Mouse (Mus musculus): ENCODE results near the gene Raver1. TPM values are rescaled to one million over a fixed set of nuclear protein-coding genes. Genes with fewer than 3 reads are reported as not detected.

The Raver1 gene
- 35.2 and 37.6 TPM in 2 replicates for polyA plus RNA-seq (2014; fragmentation: Nextera tagmentation; extraction: Ambion mirVana)

DNA sequence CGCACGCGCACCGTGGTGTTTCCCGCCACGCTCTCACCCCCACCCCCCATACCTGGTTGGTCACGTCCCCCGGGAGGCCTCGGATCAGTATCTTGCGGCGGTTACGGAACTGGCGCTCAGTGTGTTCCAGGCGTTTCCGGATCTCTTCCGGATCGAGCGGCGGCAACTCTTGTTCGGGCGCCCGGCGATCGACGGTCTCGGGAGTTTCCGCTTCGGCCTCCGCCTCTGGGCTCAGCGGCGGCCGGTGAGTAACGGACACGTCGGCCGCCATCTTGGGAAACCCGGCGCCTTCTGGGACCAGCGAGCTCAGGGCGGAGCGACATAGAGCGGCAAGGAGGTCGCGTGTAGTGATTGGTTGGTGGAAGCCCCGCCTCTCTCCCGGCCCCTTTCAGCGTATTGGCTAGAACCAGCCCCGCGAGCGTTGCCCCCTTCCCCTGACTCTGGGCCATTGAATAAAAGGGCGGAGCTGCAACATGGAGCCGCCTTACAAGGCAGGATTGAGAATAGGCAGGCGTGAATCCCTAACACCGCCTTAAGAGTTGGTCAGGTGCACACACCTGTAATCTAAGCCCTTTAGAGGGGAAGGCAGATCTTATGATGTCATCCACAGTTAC lies at the start of gene Raver1, which contains the start of gene Gm38431:
Gene Raver1, minus strand, starts transcription at position 302 of the 614 bp plus-strand sequence.
Gene Gm38431, minus strand, starts transcription at position 291 of the 614 bp plus-strand sequence.
- no peaks in the 10 kb centered on the region for H3K27me3 ChIP-seq (ENCODE audit: control insufficient read depth, insufficient read depth, low read length)
- peak; percentile 99 for ATAC-seq (ENCODE audit: low FRiP score)
- peak within 1 kb of the TSS; percentile 91 for H3K27ac ChIP-seq
- peak within 1 kb of the TSS; percentile 68 for H3K4me3 ChIP-seq (replicated peaks; ENCODE audit: low read length)
- H3K9ac ChIP-seq = peak within 1 kb of the TSS; percentile 75
- H3K4me1 ChIP-seq (replicated peaks; ENCODE audit: control insufficient read depth, insufficient read depth, low read length) = peaks cover 18% of the 10 kb centered on the region
- peaks cover 29% of the 10 kb centered on the region for H3K36me3 ChIP-seq (replicated peaks; ENCODE audit: control insufficient read depth, insufficient read depth)
- peak; percentile 95 for DNase-seq (ENCODE audit: low spot score)
- WGBS = under 1% methylated on average over 54 of the region's 54 CpGs
- no peaks in the 10 kb centered on the region for H3K9me3 ChIP-seq (ENCODE audit: control insufficient read depth, low read length)
- H3K4me2 ChIP-seq (replicated peaks) = peak within 1 kb of the TSS; percentile 86

DNA sequence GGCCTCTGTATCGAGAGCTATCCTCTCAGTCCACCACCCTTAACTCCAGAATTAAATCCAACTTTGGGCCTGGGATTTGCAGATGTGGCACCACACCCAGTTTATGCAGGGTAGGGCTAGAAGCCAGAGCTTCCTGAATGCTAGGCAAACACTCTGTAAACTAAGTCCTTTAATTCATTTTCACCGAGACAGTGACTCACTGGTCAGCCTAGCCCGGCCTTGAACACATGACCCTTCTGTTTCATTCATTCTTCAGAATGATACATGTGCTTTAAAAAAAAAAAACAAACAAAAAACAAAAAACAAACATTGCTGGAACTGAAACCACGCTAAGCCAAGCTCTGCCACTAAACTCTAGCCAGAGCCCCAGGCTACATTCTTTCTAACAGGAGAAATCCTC lies 46.6 kb upstream of the Raver1 start:
- peaks cover 59% of the 10 kb centered on the region for H3K36me3 ChIP-seq (replicated peaks; ENCODE audit: control insufficient read depth, insufficient read depth)
- WGBS = 91% methylated on average over 4 of the region's 4 CpGs
- H3K4me2 ChIP-seq (replicated peaks) = no peak overlapping the region

DNA sequence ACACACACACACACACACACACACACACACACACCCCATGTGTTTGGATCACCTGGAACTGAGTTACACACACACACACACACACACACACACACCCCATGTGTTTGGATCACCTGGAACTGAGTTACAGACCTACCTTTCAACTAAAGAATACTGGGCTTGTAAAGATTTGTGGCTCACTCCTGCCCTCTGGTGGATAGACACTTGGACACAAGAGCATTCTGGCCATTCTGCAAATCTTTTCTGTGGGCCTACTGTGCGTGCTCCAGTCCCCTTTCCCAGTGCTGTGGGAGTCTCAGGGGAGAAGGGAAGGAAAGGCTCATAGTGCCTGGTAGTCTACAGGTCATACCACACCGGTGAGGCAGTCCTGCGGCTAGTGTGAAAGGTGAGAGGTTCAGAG lies 45.4 kb upstream of the Raver1 start:
- no peak overlapping the region for H3K4me2 ChIP-seq (replicated peaks)
- H3K9me3 ChIP-seq (ENCODE audit: control insufficient read depth, low read length) = no peaks in the 10 kb centered on the region
- H3K4me3 ChIP-seq (replicated peaks; ENCODE audit: low read length) = no peak overlapping the region
- ATAC-seq (ENCODE audit: low FRiP score) (no peak), DNase-seq (ENCODE audit: low spot score) (peak; percentile 68)
- H3K27ac ChIP-seq = no peak overlapping the region
- peaks cover 48% of the 10 kb centered on the region for H3K36me3 ChIP-seq (replicated peaks; ENCODE audit: control insufficient read depth, insufficient read depth)
- WGBS = 51% methylated on average over 3 of the region's 3 CpGs
- no peak overlapping the region for H3K9ac ChIP-seq
- H3K4me1 ChIP-seq (replicated peaks; ENCODE audit: control insufficient read depth, insufficient read depth, low read length) = no peaks in the 10 kb centered on the region
- H3K27me3 ChIP-seq (ENCODE audit: control insufficient read depth, insufficient read depth, low read length) = no peaks in the 10 kb centered on the region

More for the DNA sequence above, 46.6 kb upstream of the Raver1 start:
- ATAC-seq (ENCODE audit: low FRiP score) = no peak
- Histone ChIP-seq H3K27ac (no peak overlapping the region), H3K27me3 (ENCODE audit: control insufficient read depth, insufficient read depth, low read length) (no peaks in the 10 kb centered on the region), H3K9ac (no peak overlapping the region), H3K9me3 (ENCODE audit: control insufficient read depth, low read length) (no peaks in the 10 kb centered on the region), H3K4me1 (replicated peaks; ENCODE audit: control insufficient read depth, insufficient read depth, low read length) (no peaks in the 10 kb centered on the region), H3K4me3 (replicated peaks; ENCODE audit: low read length) (no peak overlapping the region)
- no peak for DNase-seq (ENCODE audit: low spot score)

DNA sequence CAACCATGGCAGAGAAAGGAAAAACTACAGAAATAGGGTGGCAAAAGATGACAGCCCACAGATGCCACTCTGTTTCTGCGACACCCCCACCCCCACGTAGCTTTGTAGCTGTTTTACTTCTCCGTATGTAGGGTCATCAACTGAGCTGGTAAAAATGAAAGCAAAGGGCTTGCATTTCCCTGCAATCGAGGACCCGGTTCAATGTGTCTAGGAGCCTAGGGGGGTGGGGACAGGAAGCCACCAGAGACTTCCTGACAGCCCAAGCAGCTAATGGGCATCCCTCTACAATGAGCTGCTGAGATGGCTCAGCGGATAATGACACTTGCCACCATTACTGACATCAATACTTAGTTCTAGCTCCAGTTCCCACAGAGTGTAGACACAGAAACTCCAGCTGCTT lies 44.6 kb upstream of the Raver1 start:
- no peak overlapping the region for H3K9ac ChIP-seq
- no peak overlapping the region for H3K4me3 ChIP-seq (replicated peaks; ENCODE audit: low read length)

DNA sequence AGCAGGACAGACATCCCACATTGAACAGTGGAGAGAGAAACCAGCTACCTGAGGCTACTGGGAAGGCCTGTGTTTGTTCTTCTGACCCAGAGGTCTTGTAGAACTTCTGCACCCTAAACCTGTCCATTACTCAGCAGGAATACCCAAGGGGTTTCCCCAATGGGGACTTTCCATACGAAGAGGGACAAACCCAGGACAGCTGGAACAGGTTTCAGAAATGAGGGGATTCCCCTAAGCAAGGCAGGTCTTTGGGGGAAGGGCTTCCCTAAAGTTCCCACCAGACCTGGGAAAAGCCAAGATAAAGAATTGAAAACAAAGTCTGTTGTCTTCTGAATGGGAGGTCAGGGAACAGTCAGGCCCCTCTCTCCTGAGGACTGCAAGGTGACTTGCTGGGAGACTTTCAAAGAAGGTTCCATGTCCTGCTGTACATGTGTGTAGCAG lies 44.2 kb upstream of the Raver1 start:
- no peak overlapping the region for H3K4me3 ChIP-seq (replicated peaks; ENCODE audit: low read length)
- DNase-seq (ENCODE audit: low spot score) (no peak), ATAC-seq (ENCODE audit: low FRiP score) (no peak)
- WGBS = 69% methylated on average over 1 of the region's 1 CpGs
- H3K27me3 ChIP-seq (ENCODE audit: control insufficient read depth, insufficient read depth, low read length) = no peaks in the 10 kb centered on the region
- H3K27ac ChIP-seq = no peak overlapping the region
- no peaks in the 10 kb centered on the region for H3K4me1 ChIP-seq (replicated peaks; ENCODE audit: control insufficient read depth, insufficient read depth, low read length)
- no peak overlapping the region for H3K9ac ChIP-seq
- H3K36me3 ChIP-seq (replicated peaks; ENCODE audit: control insufficient read depth, insufficient read depth) = peaks cover 35% of the 10 kb centered on the region
- no peaks in the 10 kb centered on the region for H3K9me3 ChIP-seq (ENCODE audit: control insufficient read depth, low read length)
- H3K4me2 ChIP-seq (replicated peaks) = no peak overlapping the region

More for the DNA sequence above, 44.6 kb upstream of the Raver1 start:
- no peaks in the 10 kb centered on the region for H3K27me3 ChIP-seq (ENCODE audit: control insufficient read depth, insufficient read depth, low read length)
- H3K9me3 ChIP-seq (ENCODE audit: control insufficient read depth, low read length) = no peaks in the 10 kb centered on the region
- H3K4me2 ChIP-seq (replicated peaks) = no peak overlapping the region
- no peaks in the 10 kb centered on the region for H3K4me1 ChIP-seq (replicated peaks; ENCODE audit: control insufficient read depth, insufficient read depth, low read length)
- ATAC-seq (ENCODE audit: low FRiP score) = no peak
- no peak for DNase-seq (ENCODE audit: low spot score)
- H3K36me3 ChIP-seq (replicated peaks; ENCODE audit: control insufficient read depth, insufficient read depth) = peaks cover 40% of the 10 kb centered on the region
- no peak overlapping the region for H3K27ac ChIP-seq
- 89% methylated on average over 6 of the region's 6 CpGs for WGBS

DNA sequence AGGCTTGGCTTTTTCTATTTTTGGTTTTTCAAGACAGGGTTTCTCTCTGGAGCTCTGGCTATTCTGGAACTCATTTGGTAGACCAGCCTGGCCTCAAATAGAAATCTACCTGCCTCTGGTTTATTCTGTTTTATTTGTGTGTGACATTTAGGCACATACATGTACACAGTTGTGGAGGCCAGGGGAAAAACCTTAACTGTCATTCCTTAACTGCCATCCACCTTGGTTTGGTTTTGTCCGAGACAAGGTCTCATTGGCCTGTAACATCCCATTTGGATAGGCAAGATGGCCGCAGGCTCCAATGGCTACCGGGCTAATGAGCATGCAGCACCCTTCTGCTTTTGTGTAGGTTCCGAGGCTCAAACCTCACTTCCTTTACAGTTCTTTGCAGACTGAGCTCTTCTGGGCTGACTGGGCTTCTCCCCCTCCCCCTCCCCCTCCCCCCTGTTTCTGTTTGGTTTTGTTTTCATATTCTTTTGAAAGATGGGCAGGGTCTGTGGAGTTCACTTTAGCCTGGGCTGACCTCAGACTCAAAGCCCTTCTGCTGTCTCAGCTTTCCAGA lies 43.6 kb upstream of the Raver1 start:
- Histone ChIP-seq H3K9ac (no peak overlapping the region), H3K9me3 (ENCODE audit: control insufficient read depth, low read length) (no peaks in the 10 kb centered on the region), H3K4me3 (replicated peaks; ENCODE audit: low read length) (no peak overlapping the region), H3K36me3 (replicated peaks; ENCODE audit: control insufficient read depth, insufficient read depth) (peaks cover 30% of the 10 kb centered on the region), H3K4me2 (replicated peaks) (no peak overlapping the region), H3K27me3 (ENCODE audit: control insufficient read depth, insufficient read depth, low read length) (no peaks in the 10 kb centered on the region), H3K4me1 (replicated peaks; ENCODE audit: control insufficient read depth, insufficient read depth, low read length) (peaks cover 3% of the 10 kb centered on the region; the same call in 1 of the 2 replicates), H3K27ac (no peak overlapping the region)
- DNase-seq (ENCODE audit: low spot score) (no peak), ATAC-seq (ENCODE audit: low FRiP score) (no peak)
- 73% methylated on average over 4 of the region's 4 CpGs for WGBS

DNA sequence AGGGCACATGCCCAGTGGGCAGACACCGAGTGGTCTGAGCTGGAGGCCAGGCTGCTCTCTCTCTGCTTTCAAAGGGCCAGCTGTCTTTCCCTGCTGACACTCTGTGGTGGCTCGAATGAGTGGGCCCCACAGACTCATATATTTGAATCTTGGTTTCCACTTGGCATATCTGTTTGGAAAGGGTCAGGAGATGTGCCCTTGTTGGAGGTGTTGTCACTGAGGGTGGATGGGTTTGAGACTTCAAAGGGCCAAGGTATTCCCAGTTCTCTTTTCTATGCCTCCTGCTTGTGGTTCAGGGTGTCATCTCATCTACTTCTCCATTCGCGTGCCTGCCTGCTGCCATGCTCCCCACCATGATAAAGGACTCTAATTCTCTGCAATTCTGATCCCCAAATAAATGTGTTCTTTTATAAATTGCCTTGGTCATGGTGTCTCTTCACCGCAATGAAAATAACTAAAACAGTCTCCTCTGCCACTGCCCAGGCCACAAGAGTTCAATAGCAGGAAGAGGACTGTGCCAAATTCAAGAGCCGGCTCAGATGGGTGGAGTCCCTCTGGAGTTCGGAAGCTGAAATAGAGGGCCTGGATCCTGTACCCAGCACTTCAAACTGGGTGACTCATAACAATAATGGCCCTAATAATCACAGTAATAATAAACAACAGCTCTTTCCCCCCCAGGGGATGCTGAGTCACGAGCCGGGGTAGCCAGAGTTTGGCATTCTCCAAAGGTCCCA lies 43.0 kb upstream of the Raver1 start:
- no peak overlapping the region for H3K4me3 ChIP-seq (replicated peaks; ENCODE audit: low read length)
- 76% methylated on average over 9 of the region's 9 CpGs for WGBS
- H3K4me2 ChIP-seq (replicated peaks) = no peak overlapping the region
- no peak for DNase-seq (ENCODE audit: low spot score)
- ATAC-seq (ENCODE audit: low FRiP score) = no peak
- no peaks in the 10 kb centered on the region for H3K9me3 ChIP-seq (ENCODE audit: control insufficient read depth, low read length)
- peaks cover 6% of the 10 kb centered on the region; the same call in 1 of the 2 replicates for H3K4me1 ChIP-seq (replicated peaks; ENCODE audit: control insufficient read depth, insufficient read depth, low read length)
- no peak overlapping the region for H3K27ac ChIP-seq
- H3K9ac ChIP-seq = no peak overlapping the region
- peaks cover 23% of the 10 kb centered on the region for H3K36me3 ChIP-seq (replicated peaks; ENCODE audit: control insufficient read depth, insufficient read depth)
- H3K27me3 ChIP-seq (ENCODE audit: control insufficient read depth, insufficient read depth, low read length) = no peaks in the 10 kb centered on the region

DNA sequence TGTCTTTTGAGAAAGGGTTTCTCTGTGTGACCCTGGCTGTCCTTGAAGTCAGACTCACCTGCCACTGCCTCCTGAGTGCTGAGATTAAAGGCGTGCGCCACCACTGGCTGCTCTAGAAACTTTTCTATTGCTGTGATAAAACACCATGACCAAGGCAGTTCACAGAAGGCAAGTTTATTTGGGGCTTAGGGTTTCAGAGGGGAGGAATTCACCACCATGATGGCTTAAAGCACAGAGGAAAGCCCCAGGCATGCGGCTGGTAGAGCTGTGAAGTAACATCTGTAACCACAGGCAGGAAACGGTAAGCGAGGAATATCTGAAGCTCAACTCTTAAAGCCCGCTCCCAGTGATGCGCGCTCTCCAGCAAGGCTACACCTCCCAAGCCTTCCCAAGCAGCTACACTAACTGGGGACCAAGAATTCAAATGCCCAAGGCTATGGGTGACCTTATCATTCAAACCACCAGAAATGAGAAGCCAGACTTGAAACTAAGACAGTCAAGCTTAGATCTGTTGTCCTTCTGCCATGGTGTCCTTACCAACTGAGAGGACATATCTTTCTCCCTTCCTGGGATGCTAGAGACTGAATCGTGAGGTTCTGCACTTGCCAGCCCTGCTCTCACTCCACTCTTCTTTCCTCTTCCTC lies 41.4 kb upstream of the Raver1 start:
- Histone ChIP-seq H3K4me3 (replicated peaks; ENCODE audit: low read length) (no peak overlapping the region), H3K4me2 (replicated peaks) (no peak overlapping the region), H3K27ac (no peak overlapping the region), H3K27me3 (ENCODE audit: control insufficient read depth, insufficient read depth, low read length) (no peaks in the 10 kb centered on the region), H3K9me3 (ENCODE audit: control insufficient read depth, low read length) (no peaks in the 10 kb centered on the region), H3K36me3 (replicated peaks; ENCODE audit: control insufficient read depth, insufficient read depth) (peaks cover 10% of the 10 kb centered on the region), H3K4me1 (replicated peaks; ENCODE audit: control insufficient read depth, insufficient read depth, low read length) (peaks cover 6% of the 10 kb centered on the region; the same call in 1 of the 2 replicates), H3K9ac (no peak overlapping the region)
- no peak for ATAC-seq (ENCODE audit: low FRiP score)
- no peak for DNase-seq (ENCODE audit: low spot score)
- WGBS = 84% methylated on average over 9 of the region's 9 CpGs

Measured in hindbrain, embryonic 14.5 days (tissue).